15 mouse cellular contexts compared by ENCODE assay signal in the genomic region with DNA sequence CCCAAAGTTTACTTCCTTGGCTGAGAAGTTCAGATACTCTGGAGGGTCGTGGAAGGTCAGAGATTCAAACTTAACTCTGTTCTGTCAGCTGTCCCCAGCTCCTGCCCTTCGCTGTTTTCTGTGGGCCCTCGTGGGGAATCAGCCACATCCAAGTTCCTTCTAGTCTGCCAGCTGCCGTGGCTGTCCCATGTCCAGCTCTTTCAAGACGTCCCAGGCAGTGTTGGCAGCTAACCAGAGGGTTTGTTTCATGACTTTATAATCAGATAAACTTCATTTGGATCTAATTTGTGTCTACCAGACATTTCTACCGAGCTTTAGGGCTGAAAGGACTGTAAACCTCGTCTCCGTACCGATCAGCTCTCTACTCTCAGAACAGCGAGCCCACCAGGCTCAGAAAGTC.
A peak's percentile ranks its signal among the peaks of the same experiment; 100 is the strongest.
DNase-seq lines count a peak whose midpoint lies in the region; ATAC-seq and TF ChIP-seq lines count a peak whose summit lies in the region.
"Had no signal": no experiment of that assay in that cellular context is flagged by ENCODE, and none has a peak within 500 bp of the region (broad histone marks: within the 10 kb centered on the region; RNA-seq: fewer than 3 reads in every experiment).

No protein-coding gene starts in this region.

- 35% methylated on average over 10 of the region's 10 CpGs for WGBS in forebrain, postnatal 0 days
- WGBS in forebrain, embryonic 11.5 days, result 85% methylated on average over 10 of the region's 10 CpGs
- 51% methylated on average over 10 of the region's 10 CpGs for WGBS in limb, embryonic 14.5 days
- WGBS in limb, embryonic 10.5 days, result 85% methylated on average over 10 of the region's 10 CpGs
- WGBS in stomach, embryonic 16.5 days, result 42% methylated on average over 10 of the region's 10 CpGs

- peak; percentile 39 for DNase-seq in forebrain, postnatal 0 days
- DNase-seq in forebrain, embryonic 11.5 days (ENCODE audit: low spot score), result no peak
- DNase-seq in limb, embryonic 14.5 days (ENCODE audit: low spot score), result peak; percentile 20
- DNase-seq in limb, embryonic 10.5 days (ENCODE audit: low spot score), result no peak
- peak; percentile 47 to 48 for DNase-seq in kidney, postnatal 4 days
- no peak for DNase-seq in T-cell, adult 2 months (ENCODE audit: low spot score)
- no peak for DNase-seq in frontal cortex, postnatal 25 days (ENCODE audit: low spot score in 2 of 2)
- DNase-seq: cerebellum, adult 11-12 months; retina, postnatal 1 day; thymus, adult 18-20 months had no signal

- ATAC-seq in forebrain, postnatal 0 days, result no peak
- ATAC-seq in forebrain, embryonic 11.5 days (replicated peaks; ENCODE audit: low FRiP score), result no peak
- ATAC-seq in limb, embryonic 14.5 days (ENCODE audit: low FRiP score, low read depth), result no peak
- ATAC-seq in stomach, embryonic 16.5 days (ENCODE audit: insufficient read depth, low FRiP score), result peak; percentile 20; the same call in 1 of the 2 replicates
- ATAC-seq: CD4-positive, CD25-positive, alpha-beta regulatory T cell, adult 4 months had no signal

- no peaks in the 10 kb centered on the region for H3K36me3 ChIP-seq in forebrain, postnatal 0 days (ENCODE audit: insufficient read depth)
- no peaks in the 10 kb centered on the region for H3K36me3 ChIP-seq in forebrain, embryonic 11.5 days (ENCODE audit: control insufficient read depth, insufficient read depth, low read length)
- no peaks in the 10 kb centered on the region for H3K36me3 ChIP-seq in limb, embryonic 14.5 days (ENCODE audit: control insufficient read depth, insufficient read depth, low read length)
- H3K36me3 ChIP-seq in limb, embryonic 10.5 days, result no peaks in the 10 kb centered on the region
- H3K36me3 ChIP-seq in stomach, embryonic 16.5 days (ENCODE audit: control insufficient read depth, insufficient read depth, low read length), result no peaks in the 10 kb centered on the region
- H3K36me3 ChIP-seq: heart, embryonic 13.5 days had no signal

- no peak for TF ChIP-seq CTCF in forebrain, postnatal 0 days (IDR thresholded peaks at IDR 0.05; ENCODE audit: low read depth)

- H3K4me1 ChIP-seq in forebrain, postnatal 0 days (ENCODE audit: insufficient read depth), result peaks cover 17% of the 10 kb centered on the region
- H3K4me1 ChIP-seq in forebrain, embryonic 11.5 days (replicated peaks; ENCODE audit: control insufficient read depth, insufficient read depth, low read length), result peaks cover 4% of the 10 kb centered on the region; the same call in 1 of the 2 replicates
- H3K4me1 ChIP-seq in limb, embryonic 14.5 days (ENCODE audit: control insufficient read depth, insufficient read depth, low read length), result peaks cover 28% of the 10 kb centered on the region
- peaks cover 39% of the 10 kb centered on the region for H3K4me1 ChIP-seq in limb, embryonic 10.5 days
- H3K4me1 ChIP-seq in stomach, embryonic 16.5 days (ENCODE audit: control insufficient read depth, insufficient read depth, low read length), result peaks cover 51% of the 10 kb centered on the region

- H3K27me3 ChIP-seq in forebrain, postnatal 0 days (ENCODE audit: insufficient read depth, low read length), result no peaks in the 10 kb centered on the region
- H3K27me3 ChIP-seq in forebrain, embryonic 11.5 days (ENCODE audit: control insufficient read depth, insufficient read depth, low read length), result no peaks in the 10 kb centered on the region
- H3K27me3 ChIP-seq in limb, embryonic 14.5 days (ENCODE audit: control insufficient read depth, insufficient read depth, low read length), result no peaks in the 10 kb centered on the region
- no peaks in the 10 kb centered on the region for H3K27me3 ChIP-seq in limb, embryonic 10.5 days (ENCODE audit: low read depth, poor library complexity, severe bottlenecking)
- no peaks in the 10 kb centered on the region for H3K27me3 ChIP-seq in stomach, embryonic 16.5 days (ENCODE audit: control insufficient read depth, insufficient read depth, low read length)

- no peaks in the 10 kb centered on the region for H3K9me3 ChIP-seq in forebrain, postnatal 0 days (ENCODE audit: low read length)
- no peaks in the 10 kb centered on the region for H3K9me3 ChIP-seq in forebrain, embryonic 11.5 days (ENCODE audit: control insufficient read depth, low read length)
- H3K9me3 ChIP-seq in limb, embryonic 14.5 days (ENCODE audit: control insufficient read depth, low read length), result no peaks in the 10 kb centered on the region
- H3K9me3 ChIP-seq in limb, embryonic 10.5 days (replicated peaks), result no peaks in the 10 kb centered on the region
- H3K9me3 ChIP-seq in stomach, embryonic 16.5 days (replicated peaks; ENCODE audit: control insufficient read depth, low read length), result no peaks in the 10 kb centered on the region
- H3K9me3 ChIP-seq: heart, embryonic 13.5 days had no signal

- H3K4me2 ChIP-seq in forebrain, postnatal 0 days (ENCODE audit: low read depth), result no peak overlapping the region
- H3K4me2 ChIP-seq in forebrain, embryonic 11.5 days (ENCODE audit: low read depth, low read length, severe bottlenecking), result no peak overlapping the region
- no peak overlapping the region for H3K4me2 ChIP-seq in limb, embryonic 14.5 days (replicated peaks; ENCODE audit: low read depth, low read length, severe bottlenecking)
- no peak overlapping the region for H3K4me2 ChIP-seq in stomach, embryonic 16.5 days (ENCODE audit: low read depth, low read length)
- H3K4me2 ChIP-seq: heart, embryonic 13.5 days had no signal

- H3K4me3 ChIP-seq in forebrain, postnatal 0 days (ENCODE audit: low read depth, low read length), result no peak overlapping the region
- no peak overlapping the region for H3K4me3 ChIP-seq in forebrain, embryonic 11.5 days (ENCODE audit: low read depth, low read length)
- H3K4me3 ChIP-seq in limb, embryonic 14.5 days (replicated peaks; ENCODE audit: low read length), result no peak overlapping the region
- H3K4me3 ChIP-seq in limb, embryonic 10.5 days, result no peak overlapping the region
- H3K4me3 ChIP-seq in stomach, embryonic 16.5 days (replicated peaks; ENCODE audit: low read length), result no peak overlapping the region
- H3K4me3 ChIP-seq: erythroblast, embryonic 14.5 days; heart, embryonic 13.5 days had no signal

- H3K9ac ChIP-seq in forebrain, postnatal 0 days, result no peak overlapping the region
- H3K9ac ChIP-seq in forebrain, embryonic 11.5 days (ENCODE audit: low read length), result no peak overlapping the region
- no peak overlapping the region for H3K9ac ChIP-seq in limb, embryonic 14.5 days (ENCODE audit: low read depth, low read length, severe bottlenecking)
- H3K9ac ChIP-seq in stomach, embryonic 16.5 days (ENCODE audit: low read length), result 0 out of 2 replicates have a peak overlapping the region, but pooled peaks have one; percentile 22
- H3K9ac ChIP-seq: heart, embryonic 13.5 days; liver, embryonic 14.5 days had no signal

- no peak for TF ChIP-seq POLR2A in limb, embryonic 14.5 days (IDR thresholded peaks at IDR 0.05; ENCODE audit: borderline replicate concordance, extremely low read depth, insufficient read depth, insufficient read length)

- H3K27ac ChIP-seq in forebrain, postnatal 0 days (ENCODE audit: low read depth, low read length), result no peak overlapping the region
- H3K27ac ChIP-seq in forebrain, embryonic 11.5 days (ENCODE audit: low read depth, low read length), result no peak overlapping the region
- H3K27ac ChIP-seq in limb, embryonic 14.5 days (replicated peaks; ENCODE audit: low read depth, low read length), result no peak overlapping the region
- no peak overlapping the region for H3K27ac ChIP-seq in limb, embryonic 10.5 days
- peak overlapping the region; percentile 48 for H3K27ac ChIP-seq in stomach, embryonic 16.5 days (ENCODE audit: low read length)
- H3K27ac ChIP-seq: heart, embryonic 13.5 days; liver, embryonic 14.5 days had no signal

Comparison
In these comparisons a context has a peak if more than half of its experiments do, and no peak if none do; other contexts are left out.
1. DNase-seq: peak in forebrain, postnatal 0 days (single experiment), limb, embryonic 14.5 days (single experiment) and kidney, postnatal 4 days (2 of 2); none in forebrain, embryonic 11.5 days (single experiment), limb, embryonic 10.5 days (single experiment), T-cell, adult 2 months (single experiment) and frontal cortex, postnatal 25 days (0 of 2).